Mouse (Mus musculus) layer of hippocampus, postnatal 25 days (tissue): ENCODE results near the gene Kif28. TPM values are rescaled to one million over a fixed set of nuclear protein-coding genes. Genes with fewer than 3 reads are reported as not detected.
"Not testable (repeated sequence)": the region's sequence is repeated elsewhere in the genome, so short reads cannot be mapped to it uniquely, and the experiment has no call there.

Source experiments
- DNase-seq, 2 experiments: peaks; one replicate each; pipeline ENCODE4 v3.0.0; 2022; ENCODE audit warnings: mixed read lengths in 2 of 2, low spot score in 1 of 2; ENCODE audit errors: extremely low spot score in 1 of 2
- total RNA-seq, 2 experiments: library from RNA; stranded (reverse); gene quantifications; 2 replicates each; pipeline ENCODE4 v1.2.3; 2021

The Kif28 gene
- total RNA-seq, 2 experiments from 2014 or later = 0.14 to 0.34 TPM

DNA sequence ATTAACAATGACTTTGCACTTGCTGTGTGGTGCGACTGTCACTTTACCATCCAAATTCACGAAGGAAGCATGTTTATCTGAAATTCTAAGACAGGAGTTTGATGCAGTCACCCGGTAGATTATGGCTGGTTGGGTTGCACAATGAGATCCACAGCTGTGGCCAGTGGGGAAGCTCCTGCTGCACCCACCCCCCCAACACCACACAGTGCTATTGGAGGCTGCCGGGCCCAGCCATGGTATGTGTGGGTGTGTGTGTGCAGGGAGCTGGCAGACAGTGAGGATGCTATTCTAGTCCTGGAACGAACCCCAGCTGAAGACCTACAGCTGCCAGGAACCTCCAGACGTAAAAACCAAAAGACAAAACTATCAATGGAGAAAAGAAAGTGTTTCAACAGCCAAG lies 35.7 kb downstream of the Kif28 start:
- peak; percentile 42 to 64 for DNase-seq

DNA sequence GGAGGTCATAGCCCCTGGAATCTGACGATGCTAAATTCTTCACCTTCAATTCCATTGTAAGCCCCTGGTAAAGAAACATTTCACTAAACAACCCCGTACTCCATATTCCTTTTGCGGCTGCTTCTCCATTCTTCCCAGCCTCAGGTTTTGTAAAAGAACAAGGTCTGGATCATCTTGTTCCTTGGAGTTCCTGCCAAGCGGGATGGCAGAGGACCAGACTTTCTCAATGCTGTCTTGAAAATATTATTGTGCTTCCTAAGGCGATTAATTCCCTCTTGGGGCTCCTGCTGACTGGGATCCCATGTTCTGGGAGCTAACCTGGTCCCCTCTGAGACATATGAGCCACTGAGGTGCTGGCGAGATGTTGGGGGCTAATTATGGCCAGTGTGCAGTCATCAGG lies 39.9 kb downstream of the Kif28 start:
- DNase-seq = peak; percentile 26 to 51

DNA sequence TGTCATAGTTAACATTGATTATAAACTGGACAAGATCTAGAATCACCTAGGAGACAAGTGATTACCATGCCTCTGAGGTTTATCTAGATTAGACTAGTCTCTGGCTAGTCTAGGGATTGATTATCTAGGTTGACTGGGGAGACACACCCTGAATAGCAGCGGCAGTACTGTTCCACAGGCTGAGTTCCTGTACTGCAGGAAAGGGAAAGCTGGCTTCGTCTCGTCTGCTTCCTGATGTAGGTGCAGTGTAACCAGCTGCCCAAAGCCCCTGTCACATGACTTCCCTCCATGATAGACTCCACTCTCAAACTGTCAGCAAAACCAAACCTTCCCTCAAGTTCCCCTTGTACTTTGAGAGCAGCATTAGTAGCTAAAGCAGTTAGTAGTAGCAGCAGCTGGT lies 40.9 kb downstream of the Kif28 start:
- no peak for DNase-seq

DNA sequence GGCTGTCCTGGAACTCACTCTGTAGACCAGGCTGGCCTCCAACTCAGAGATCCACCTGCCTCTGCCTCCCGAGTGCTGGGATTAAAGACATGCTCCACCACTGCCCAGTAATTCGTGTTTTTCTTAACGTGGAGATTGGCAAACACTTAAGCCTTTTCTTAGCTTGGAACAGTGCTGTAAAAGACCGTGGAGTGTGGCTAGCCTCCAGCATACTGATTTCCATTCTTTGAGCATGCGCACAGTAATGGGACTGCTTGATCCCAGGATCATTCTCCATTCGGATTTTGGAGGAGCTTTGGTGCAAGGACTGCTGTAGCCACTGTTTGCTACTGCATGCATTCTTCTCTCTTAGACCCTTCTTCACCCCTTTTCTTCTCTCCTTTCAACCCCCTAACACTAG lies 55.6 kb downstream of the Kif28 start:
- DNase-seq = no peak

DNA sequence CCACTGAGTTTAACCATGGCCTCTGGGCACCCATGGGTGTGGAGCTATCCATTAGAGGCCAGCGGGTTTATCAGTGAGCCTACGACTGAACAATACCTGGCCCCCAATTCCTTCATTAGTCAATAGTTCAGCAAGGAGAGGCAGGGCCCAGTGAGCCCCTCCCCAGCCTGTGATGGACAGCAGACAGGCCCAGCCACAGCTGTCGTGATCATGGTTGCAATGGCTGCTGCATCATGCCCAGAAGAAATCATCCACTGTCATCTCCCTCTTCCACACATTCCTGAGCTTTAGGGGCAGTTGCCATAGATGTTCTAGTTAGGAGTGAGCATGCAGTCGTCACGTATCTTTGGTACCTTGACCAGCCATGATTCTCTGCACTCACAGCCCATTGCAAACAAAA lies 56.2 kb downstream of the Kif28 start:
- no peak for DNase-seq

DNA sequence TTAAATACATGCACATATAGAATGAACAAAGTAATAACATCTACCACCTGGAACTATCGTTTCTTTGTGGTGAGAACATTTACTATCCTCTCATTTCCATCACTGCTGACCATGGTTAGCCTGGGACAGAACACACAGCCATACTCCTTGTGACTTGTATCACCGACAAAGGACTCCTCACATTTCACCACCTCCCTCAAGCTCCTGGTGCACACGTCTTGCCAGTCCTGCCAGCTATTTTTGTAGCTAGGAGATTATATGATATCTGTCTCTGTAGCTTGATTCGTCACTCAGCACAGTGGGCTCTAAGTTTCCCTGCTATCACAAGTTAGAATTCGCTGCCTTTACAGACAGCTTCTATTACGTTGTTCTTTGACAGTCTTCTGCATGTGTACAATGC lies 56.7 kb downstream of the Kif28 start:
- no peak for DNase-seq

DNA sequence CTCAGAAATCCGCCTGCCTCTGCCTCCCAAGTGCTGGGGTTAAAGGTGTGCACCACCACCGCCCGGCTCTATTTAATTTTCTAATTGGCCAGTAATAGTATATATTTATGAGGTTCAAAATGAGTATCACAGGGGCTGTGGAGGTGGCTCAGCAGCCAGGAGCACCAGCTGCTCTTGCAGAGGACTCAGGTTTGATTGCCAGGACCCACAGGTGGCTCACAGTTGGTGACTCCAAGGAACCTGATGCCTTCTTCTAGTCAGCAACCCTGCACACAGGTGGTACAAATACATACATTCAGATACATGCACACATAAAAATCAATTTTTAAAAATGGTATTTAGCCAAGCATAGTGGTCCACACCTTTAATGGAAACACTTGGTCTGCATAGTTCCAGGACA lies 57.1 kb downstream of the Kif28 start:
- no peak for DNase-seq

DNA sequence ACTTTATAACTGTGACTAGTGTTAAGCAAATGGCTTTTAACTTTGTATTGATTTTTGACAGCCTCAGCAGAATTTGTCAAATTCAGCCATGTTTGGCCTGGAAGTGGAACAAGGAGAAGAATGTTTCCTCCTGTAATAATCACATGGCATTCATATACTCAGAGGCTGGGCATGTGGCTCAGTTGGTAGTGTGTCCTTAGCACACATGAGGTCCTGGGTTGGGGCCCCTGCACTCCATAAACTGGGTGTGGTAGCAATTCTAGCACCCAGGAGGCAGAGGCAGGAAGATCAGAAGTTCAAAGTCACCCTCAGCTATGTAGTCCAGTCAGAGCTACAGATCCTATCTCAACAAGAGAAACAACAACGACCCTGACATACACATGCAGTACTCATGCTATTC lies 57.8 kb downstream of the Kif28 start:
- DNase-seq = no peak

DNA sequence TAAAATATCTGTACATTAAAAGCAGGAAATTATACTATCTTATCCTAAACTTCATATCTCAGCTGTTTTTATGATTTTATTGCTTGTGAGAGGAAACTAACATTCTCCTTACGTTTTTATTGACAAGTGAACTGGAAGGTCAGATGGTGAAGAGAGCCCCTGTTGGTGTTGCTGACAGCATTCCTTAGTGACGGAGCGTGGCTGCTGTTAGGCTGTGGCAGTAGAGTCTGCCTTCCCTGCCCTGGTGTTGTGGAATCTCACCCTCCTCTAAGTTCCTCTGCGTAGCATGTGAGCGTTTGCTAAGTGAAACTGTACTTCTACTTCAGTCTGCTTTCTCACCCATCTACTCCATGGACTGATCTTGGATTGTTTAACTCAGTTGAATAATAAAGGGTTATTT lies 58.3 kb downstream of the Kif28 start:
- DNase-seq = no peak

DNA sequence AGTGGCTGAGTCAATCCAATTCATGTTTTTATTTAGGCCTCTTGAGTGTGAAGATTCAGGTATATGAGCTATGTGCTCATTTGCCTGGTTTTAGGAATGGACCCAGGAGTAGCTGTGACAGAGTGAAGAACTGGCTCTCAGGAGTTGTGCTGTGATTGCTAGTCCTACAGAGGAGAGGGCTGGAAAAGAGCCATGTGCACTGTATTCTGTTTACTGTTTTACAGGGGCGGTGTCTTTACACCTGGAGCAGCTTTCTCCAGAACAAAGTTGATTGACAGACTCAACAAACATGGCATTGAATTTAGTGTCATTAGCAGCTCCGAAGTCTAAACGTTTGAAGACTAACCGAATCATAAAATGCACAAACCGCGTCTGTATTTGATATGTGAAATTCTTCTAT lies 58.7 kb downstream of the Kif28 start:
- DNase-seq = no peak

DNA sequence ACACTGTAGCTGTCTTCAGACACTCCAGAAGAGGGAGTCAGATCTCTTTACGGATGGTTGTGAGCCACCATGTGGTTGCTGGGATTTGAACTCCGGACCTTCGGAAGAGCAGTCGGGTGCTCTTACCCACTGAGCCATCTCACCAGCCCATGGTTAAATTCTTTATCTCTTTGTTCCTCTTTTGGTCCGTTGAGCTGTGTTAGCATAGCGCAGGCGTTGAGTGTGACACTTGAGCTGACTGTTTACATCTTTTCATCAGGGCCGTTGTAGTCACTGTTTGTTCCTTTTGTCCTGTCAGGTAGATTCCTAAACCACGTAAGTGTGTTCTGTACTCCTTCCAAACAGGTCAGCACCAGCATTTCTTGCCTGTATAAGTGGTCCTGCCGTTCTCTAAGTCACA lies 62.3 kb downstream of the Kif28 start:
- not testable (repeated sequence) for DNase-seq

DNA sequence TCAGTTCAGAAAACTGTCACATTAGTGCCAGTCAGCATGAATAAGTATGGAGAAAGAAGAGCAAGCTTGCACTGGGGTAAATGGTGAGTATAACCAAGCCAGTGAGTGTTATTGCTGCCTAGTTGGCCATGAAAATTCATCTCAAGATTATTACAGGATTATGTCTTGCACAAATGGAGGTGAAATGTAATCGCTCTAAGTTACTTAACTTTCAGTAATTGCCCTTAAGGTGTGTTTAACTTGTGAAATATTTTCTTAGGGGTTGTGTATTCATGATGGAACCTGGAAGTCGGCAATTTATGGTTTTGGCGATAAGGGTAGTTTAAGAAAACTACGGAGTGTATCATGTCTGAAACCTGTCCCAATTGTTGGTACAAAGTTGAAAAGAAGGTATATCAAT lies 65.7 kb downstream of the Kif28 start:
- DNase-seq = no peak

DNA sequence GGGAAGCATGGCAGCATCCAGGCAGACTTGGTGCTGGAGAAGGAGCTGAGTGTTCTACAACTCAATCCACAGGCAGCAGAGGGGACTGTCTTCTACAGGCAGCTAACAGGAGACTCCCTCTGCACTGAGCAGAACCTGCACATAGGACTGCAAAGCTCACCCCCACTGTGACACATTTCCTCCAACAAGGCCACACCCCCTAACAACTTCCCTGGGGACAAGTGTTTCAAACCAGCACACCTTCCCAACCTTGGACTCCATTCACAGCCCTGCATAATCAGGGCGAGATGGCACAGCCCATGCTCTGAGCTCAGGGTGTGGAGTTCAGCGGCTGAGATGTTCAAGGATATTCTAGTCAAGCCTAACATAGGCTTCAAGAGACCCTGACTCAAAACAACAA lies 68.0 kb downstream of the Kif28 start:
- DNase-seq = no peak

DNA sequence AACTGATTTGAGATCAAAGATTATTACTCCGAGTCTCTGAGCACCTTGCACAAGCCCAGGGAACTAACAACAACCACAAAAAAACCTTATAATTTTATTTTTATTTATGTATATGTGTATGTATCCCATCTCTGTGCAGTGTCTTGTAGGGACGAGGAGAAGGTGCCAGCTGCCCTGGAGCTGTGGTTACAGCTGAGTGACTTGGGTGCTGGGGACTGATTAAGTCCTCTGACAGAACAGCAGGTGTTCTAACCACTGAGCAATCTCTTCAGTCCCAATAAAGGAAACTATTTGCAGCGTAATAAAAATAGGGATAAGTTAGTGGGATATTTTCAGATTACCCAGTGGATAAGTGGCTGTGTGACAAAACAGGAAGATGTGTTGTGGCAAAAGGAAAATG lies 70.7 kb downstream of the Kif28 start:
- no peak for DNase-seq

DNA sequence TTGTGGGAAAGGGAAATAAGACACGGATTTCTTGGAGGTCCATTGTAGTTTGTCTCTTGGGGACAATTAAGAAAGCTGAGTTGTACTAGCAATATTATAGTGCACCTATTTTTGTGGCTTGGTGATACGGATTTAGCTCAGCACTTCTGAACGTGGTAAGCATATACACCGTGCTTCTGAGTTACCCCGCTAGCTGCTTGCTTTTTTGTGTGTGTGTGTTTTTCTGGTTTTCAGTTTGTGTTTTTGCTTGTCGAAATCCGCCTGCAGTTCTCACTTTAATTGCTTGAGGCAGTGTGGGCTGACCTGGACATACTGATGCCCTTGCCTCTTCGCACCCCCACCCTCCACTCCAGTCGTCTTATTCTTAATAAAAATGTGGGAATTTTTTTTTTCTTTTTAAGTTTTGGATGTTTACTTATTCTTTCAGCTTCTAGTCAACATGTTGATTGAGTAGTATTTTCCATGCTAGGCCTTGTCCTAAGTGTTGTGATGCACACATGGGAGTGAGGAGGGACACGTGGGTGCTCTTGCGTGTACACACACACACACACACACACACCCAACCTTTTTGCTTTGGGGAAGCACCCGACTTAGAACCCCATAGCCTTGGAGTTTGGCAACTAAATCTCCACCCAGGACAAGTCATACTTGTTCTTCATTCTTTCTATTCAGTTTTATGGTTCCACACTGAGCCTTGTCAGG lies 76.1 kb downstream of the Kif28 start:
- no peak for DNase-seq

DNA sequence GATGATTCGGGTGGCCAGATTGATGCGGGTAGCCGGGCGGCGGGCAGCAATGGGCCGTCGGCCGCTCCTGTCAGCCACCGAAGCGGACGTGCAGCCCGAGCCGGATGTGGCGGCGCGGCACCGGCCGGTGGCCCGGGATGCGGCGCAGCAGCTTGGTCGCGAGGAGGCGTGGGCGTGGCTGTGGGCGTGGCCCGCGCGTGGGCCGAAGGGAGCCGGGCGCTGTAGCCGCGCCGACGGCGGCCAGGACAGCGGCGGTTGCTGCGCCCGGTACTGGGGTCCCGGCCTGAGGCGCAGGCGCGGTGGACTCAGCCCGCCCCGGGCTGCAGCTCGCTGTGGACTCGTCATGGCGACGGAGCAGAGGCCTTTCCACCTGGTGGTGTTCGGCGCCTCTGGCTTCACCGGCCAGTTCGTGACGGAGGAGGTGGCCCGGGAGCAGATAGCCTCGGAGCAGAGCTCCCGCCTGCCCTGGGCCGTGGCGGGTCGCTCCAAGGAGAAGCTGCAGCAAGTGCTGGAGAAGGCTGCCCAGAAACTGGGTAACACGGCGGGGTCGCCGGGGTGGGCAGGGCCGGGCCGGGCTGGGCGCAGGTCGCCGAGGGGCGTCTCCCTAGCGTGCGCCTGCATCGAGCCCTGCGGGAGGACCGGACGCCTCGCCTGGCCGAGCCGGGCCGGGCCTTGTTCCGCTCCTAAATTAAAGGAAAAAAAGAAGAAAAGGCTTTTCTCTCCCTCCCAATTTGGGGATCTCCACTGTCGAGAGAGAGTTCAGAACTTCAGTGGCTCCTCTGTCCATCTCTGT lies 76.9 kb downstream of the Kif28 start, which contains the start of gene Sccpdh:
Sccpdh (plus strand) TSS at position 198 of the 793 bp plus-strand sequence.
- peak; percentile 71 to 75 for DNase-seq

DNA sequence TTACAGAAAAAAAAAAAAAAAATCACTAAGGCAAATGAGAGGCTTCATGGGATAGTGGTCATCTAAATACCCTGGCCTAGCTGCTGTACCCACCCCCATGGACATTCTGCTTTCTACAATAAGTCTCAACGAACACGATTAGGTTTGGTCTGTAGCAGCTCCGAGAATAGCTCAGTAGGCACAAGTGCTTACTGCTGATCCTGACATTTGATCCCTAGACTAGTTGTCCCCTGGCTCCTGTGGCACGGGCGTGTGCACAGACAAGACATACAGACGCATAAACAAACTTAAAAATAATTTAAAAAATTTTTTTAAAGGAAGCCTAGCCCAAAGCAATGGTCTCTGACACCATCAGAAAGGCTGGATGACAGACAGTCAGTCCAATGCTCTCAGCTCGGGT lies 77.6 kb downstream of the Kif28 start:
- DNase-seq = no peak

DNA sequence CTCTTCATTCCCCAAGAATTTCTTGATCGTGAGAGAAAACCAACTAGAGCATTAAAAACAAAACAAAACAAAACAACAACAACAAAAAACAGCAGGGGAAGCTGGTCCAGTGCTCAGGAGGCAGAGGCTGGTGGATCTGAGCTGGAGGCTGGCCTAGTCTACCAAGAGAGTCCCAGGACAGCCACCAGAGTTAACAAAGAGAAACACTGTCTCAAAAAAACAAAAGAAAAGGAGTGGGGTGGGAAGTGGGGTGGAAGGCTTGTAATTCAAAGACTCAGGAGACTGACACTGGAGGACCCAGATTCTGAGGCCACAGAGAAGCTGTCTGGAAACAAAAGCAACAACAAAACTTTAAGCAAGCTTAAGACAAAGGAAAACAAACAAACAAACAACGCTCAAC lies 78.1 kb downstream of the Kif28 start:
- no peak for DNase-seq

DNA sequence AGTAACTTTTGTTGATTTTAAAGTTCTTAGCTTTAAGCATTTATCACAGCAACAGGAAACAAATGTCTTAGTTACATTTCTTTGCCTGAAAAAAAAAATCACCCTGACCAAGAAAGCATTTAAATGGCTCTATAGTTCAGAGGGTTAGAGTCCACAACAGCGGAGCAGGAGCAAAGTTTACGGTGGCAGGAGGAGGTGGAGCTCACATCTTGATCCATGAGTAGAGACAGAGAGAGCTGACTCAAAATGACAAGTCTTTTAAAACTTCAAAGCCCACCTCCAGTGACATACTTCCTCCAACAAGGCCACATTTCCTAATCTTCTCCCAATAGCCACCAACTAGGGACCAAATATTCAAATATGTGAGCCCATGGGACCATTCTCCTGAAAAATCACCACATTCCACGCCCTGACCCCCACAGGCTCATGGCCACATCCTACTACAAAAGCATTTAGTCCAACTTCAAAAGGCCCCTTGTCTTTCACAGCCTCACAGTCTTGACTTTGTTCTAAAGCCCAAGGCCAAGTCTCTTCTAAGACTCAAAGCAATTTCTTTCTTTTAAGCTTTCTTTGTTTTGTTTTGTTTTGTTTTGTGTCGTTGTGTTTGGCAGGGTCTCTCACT lies 80.7 kb downstream of the Kif28 start:
- no peak for DNase-seq

DNA sequence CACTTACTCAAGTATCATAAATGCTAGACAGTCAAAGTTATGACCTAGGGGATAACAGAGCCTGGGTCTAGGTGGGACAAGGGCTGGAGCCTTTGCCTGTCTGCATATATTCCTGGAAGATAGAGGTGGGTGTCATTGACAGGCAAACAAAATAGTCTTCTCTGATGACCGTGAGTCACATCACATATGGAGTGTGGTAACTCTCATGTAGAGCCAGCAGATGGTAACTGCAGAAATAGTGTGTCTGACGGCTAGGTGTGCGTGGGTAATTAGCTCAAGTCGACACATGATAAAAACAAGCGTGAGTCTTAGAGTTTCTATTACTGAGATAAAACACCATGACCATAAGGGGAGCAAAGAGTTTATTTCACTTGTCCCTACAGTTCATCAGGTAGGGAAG lies 82.0 kb downstream of the Kif28 start:
- DNase-seq = no peak

DNA sequence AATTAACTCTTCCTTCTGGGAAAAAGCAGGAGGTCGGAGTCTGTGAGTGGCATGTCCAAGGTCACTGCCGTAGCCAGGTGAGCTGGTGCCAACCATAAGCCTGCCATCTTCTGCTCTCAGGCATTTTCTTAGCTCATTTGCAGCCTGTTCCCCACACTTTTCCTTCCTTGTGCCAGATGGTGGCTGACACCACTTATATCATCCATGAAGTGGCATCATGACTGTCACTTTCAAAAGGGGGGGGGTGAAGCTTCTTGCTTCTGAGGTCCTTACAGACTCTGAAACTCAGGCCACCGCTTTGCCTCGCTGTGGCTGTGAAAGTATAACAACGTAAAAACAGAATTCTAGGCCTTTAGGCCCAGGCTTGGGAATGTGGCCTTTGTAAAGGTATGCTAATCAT lies 93.8 kb downstream of the Kif28 start:
- no peak for DNase-seq

DNA sequence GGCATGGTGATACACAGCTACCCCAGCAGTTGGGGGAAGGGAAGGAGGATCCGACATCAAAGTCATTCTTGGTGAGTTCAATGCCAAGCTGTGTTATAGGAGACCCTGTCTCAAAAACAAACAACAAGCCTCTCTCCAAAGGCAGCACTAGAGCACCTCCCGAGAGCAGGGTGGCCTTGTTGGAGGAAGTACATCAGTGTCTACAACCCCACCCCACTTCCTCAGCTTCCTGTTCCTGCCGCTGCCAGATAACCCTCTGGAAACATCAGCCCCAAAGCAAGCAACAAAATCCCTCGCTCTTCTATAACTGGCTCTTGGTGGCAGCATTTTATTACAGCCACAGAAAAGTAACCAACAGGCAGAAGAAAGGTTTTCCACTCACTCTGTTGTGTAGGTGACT lies 94.8 kb downstream of the Kif28 start:
- DNase-seq = no peak
